Mouse (Mus musculus) neural tube, embryonic 13.5 days (tissue): ENCODE results near the gene Cyp2w1. TPM values are rescaled to one million over a fixed set of nuclear protein-coding genes. Genes with fewer than 3 reads are reported as not detected.

Experiments
- ATAC-seq: fragments of 200-750 bp; cut with Nextera tagmentation; 2 replicates; pipeline ENCODE4 v1.8.0; 2017; ENCODE audit warnings: low read depth, mild to moderate bottlenecking, moderate TSS enrichment, moderate library complexity
- H3K27ac ChIP-seq: fragments of 300-500 bp; sonication (generic); replicated peaks from 2 replicates; pipeline ENCODE4 v1.5.1; 2015; ENCODE audit warnings: moderate library complexity, mild to moderate bottlenecking, inconsistent platforms
- H3K27me3 ChIP-seq: fragments of 300-500 bp; sonication (generic); 2 replicates; pipeline ENCODE4 v1.6.1; 2015; ENCODE audit warnings: mild to moderate bottlenecking, inconsistent platforms
- H3K36me3 ChIP-seq: fragments of 300-500 bp; sonication (generic); 2 replicates; pipeline ENCODE4 v1.6.1; 2015; ENCODE audit warnings: mild to moderate bottlenecking, inconsistent platforms
- H3K4me1 ChIP-seq: fragments of 300-500 bp; sonication (generic); replicated peaks from 2 replicates; pipeline ENCODE4 v1.6.1; 2015; ENCODE audit warnings: inconsistent platforms
- H3K4me2 ChIP-seq: fragments of 300-500 bp; sonication (generic); 2 replicates; pipeline ENCODE4 v1.6.1; 2015; ENCODE audit warnings: inconsistent platforms, mild to moderate bottlenecking, moderate library complexity
- H3K4me3 ChIP-seq: fragments of 300-500 bp; sonication (generic); 2 replicates; pipeline ENCODE4 v1.5.1; 2015; ENCODE audit warnings: mild to moderate bottlenecking, inconsistent platforms
- H3K9ac ChIP-seq: fragments of 300-500 bp; sonication (generic); 2 replicates; pipeline ENCODE4 v1.6.1; 2015; ENCODE audit warnings: moderate library complexity, mild to moderate bottlenecking, inconsistent platforms
- H3K9me3 ChIP-seq: fragments of 300-500 bp; sonication (generic); 2 replicates; pipeline ENCODE4 v1.6.1; 2016; ENCODE audit warnings: inconsistent platforms
- WGBS: fragments of 180-500 bp; shearing (Covaris S2); methylation state at CpG from one replicate; pipeline ENCODE4 v1.1.7; 2015; 5-methylcytosine and 5-hydroxymethylcytosine counted together
- polyA plus RNA-seq: library from polyadenylated mRNA; unstranded; fragments of >200 nt; fragmentation: Nextera tagmentation; extraction: Ambion mirVana; gene quantifications from 2 replicates; pipeline ENCODE4 v1.2.1, GENCODE M21; 2015

Cyp2w1 gene
- not detected in 2 replicates for polyA plus RNA-seq

DNA sequence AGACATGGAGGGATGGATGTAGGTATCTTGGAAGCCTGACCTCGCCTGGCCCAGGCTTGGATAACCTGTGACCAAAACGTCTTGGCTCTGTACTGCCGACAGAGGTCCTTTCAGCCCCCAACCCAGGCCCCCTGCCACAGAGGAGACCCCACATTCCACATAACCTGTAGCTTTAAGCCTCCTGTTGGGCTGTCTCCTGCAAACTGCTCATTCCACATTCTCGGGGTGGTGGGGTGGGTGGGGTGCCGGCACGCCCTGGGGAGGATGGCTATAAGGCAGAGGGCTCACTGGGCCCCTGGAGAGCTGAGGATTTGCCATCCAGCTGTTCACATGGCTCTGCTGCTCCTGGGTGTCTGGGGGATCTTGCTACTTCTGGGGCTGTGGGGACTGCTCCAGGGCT, at the start of gene Cyp2w1:
Cyp2w1 (plus strand) TSS at position 301 of the 400 bp plus-strand sequence.
- ATAC-seq: no peak
- H3K9me3 ChIP-seq: no peaks in the 10 kb centered on the region
- WGBS: 61% methylated on average over 6 of the region's 6 CpGs
- no peak within 1 kb of the TSS for H3K27ac ChIP-seq
- no peak within 1 kb of the TSS for H3K4me3 ChIP-seq
- H3K9ac ChIP-seq: peak within 1 kb of the TSS; percentile 26; the same call in 1 of the 2 replicates
- no peak within 1 kb of the TSS for H3K4me2 ChIP-seq
- H3K27me3 ChIP-seq: peaks cover 6% of the 10 kb centered on the region
- H3K4me1 ChIP-seq: peaks cover 14% of the 10 kb centered on the region
- no peaks in the 10 kb centered on the region for H3K36me3 ChIP-seq

GRCm38 (mm10) chr5:139303646-139304061, 48.8 kb upstream of the Cyp2w1 start:
- 85% methylated on average over 9 of the region's 9 CpGs for WGBS
- H3K36me3 ChIP-seq: no peaks in the 10 kb centered on the region
- no peaks in the 10 kb centered on the region for H3K27me3 ChIP-seq
- H3K27ac ChIP-seq: no peak overlapping the region
- H3K4me2 ChIP-seq: no peak overlapping the region
- H3K9me3 ChIP-seq: no peaks in the 10 kb centered on the region
- H3K9ac ChIP-seq: no peak overlapping the region
- no peak for ATAC-seq
- H3K4me3 ChIP-seq: no peak overlapping the region
- H3K4me1 ChIP-seq: no peaks in the 10 kb centered on the region

- Histone ChIP-seq H3K4me3 (no peak overlapping the region), H3K9me3 (no peaks in the 10 kb centered on the region), H3K27me3 (no peaks in the 10 kb centered on the region), H3K4me1 (no peaks in the 10 kb centered on the region), H3K36me3 (no peaks in the 10 kb centered on the region), H3K9ac (no peak overlapping the region), H3K4me2 (no peak overlapping the region), H3K27ac (no peak overlapping the region)
- 88% methylated on average over 3 of the region's 3 CpGs for WGBS
- ATAC-seq: no peak
These were observed 42.5 kb upstream of the Cyp2w1 start for GRCm38 (mm10) chr5:139309946-139310345.

DNA sequence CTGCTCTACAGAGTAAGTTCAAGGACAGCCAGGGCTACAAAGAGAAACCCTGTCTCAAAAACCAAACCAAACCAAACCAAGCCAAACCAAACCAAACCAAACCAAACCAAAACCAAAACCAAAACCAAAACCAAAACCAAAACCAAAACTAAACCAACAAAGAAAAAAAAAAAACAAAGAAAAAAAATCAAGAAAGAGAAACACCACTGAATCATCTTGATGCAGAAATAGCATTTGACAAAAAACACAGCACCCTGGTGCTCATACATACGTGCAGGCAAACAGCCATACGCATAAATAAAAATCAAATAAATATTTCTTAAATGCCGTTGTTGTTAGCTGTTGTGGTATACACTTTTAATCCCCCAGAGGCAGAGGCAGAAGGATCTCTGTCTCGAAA, 41.9 kb upstream of the Cyp2w1 start:
- no peak overlapping the region for H3K4me2 ChIP-seq
- no peaks in the 10 kb centered on the region for H3K27me3 ChIP-seq
- 85% methylated on average over 4 of the region's 4 CpGs for WGBS
- no peaks in the 10 kb centered on the region for H3K9me3 ChIP-seq
- ATAC-seq: no peak
- H3K36me3 ChIP-seq: no peaks in the 10 kb centered on the region
- H3K4me3 ChIP-seq: no peak overlapping the region
- no peak overlapping the region for H3K27ac ChIP-seq
- H3K4me1 ChIP-seq: no peaks in the 10 kb centered on the region
- no peak overlapping the region for H3K9ac ChIP-seq

DNA sequence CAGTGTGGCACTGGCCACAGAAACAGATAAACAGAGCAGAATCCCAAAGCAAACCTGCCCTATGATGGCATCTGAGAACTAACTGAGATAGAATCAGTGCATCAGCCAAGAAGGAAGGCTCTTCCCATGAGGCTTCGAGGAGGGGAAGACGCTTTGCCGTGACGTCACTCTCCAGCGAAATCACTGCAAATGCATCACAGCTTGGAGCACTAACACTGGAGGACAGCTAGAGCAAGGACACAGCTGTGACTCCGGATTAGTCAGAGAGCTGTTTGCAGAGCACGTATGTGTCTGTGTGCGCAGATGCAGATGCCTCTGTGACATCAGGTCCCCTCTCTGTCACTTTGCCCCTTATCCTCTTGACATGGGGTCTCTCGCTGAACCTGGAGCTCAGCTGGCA, 40.6 kb upstream of the Cyp2w1 start:
- no peaks in the 10 kb centered on the region for H3K27me3 ChIP-seq
- no peaks in the 10 kb centered on the region for H3K9me3 ChIP-seq
- H3K4me3 ChIP-seq: no peak overlapping the region
- WGBS: 88% methylated on average over 9 of the region's 9 CpGs
- no peak overlapping the region for H3K9ac ChIP-seq
- H3K27ac ChIP-seq: no peak overlapping the region
- H3K4me2 ChIP-seq: no peak overlapping the region
- no peaks in the 10 kb centered on the region for H3K4me1 ChIP-seq
- ATAC-seq: no peak
- no peaks in the 10 kb centered on the region for H3K36me3 ChIP-seq

GRCm38 (mm10) chr5:139313536-139313935, 38.9 kb upstream of the Cyp2w1 start:
- no peak overlapping the region for H3K27ac ChIP-seq
- no peaks in the 10 kb centered on the region for H3K27me3 ChIP-seq
- no peak overlapping the region for H3K4me3 ChIP-seq
- no peak overlapping the region for H3K9ac ChIP-seq
- H3K4me2 ChIP-seq: no peak overlapping the region
- H3K36me3 ChIP-seq: no peaks in the 10 kb centered on the region
- 80% methylated on average over 9 of the region's 9 CpGs for WGBS
- no peaks in the 10 kb centered on the region for H3K9me3 ChIP-seq
- no peaks in the 10 kb centered on the region for H3K4me1 ChIP-seq
- ATAC-seq: no peak

- H3K27me3 ChIP-seq: no peaks in the 10 kb centered on the region
- ATAC-seq: no peak
These were observed 37.3 kb upstream of the Cyp2w1 start for GRCm38 (mm10) chr5:139314941-139315642.

GRCm38 (mm10) chr5:139316982-139317675, 35.3 kb upstream of the Cyp2w1 start:
- H3K36me3 ChIP-seq: no peaks in the 10 kb centered on the region
- no peak overlapping the region for H3K4me3 ChIP-seq
- H3K4me2 ChIP-seq: no peak overlapping the region
- ATAC-seq: no peak
- no peaks in the 10 kb centered on the region for H3K4me1 ChIP-seq
- H3K27me3 ChIP-seq: no peaks in the 10 kb centered on the region
- no peaks in the 10 kb centered on the region for H3K9me3 ChIP-seq
- 82% methylated on average over 6 of the region's 6 CpGs for WGBS
- H3K27ac ChIP-seq: no peak overlapping the region
- no peak overlapping the region for H3K9ac ChIP-seq

More at GRCm38 (mm10) chr5:139314941-139315642, 37.3 kb upstream of the Cyp2w1 start:
- no peaks in the 10 kb centered on the region for H3K36me3 ChIP-seq
- no peak overlapping the region for H3K4me2 ChIP-seq
- H3K9ac ChIP-seq: no peak overlapping the region
- no peak overlapping the region for H3K27ac ChIP-seq
- no peaks in the 10 kb centered on the region for H3K9me3 ChIP-seq
- H3K4me3 ChIP-seq: no peak overlapping the region
- 83% methylated on average over 12 of the region's 12 CpGs for WGBS
- no peaks in the 10 kb centered on the region for H3K4me1 ChIP-seq

DNA sequence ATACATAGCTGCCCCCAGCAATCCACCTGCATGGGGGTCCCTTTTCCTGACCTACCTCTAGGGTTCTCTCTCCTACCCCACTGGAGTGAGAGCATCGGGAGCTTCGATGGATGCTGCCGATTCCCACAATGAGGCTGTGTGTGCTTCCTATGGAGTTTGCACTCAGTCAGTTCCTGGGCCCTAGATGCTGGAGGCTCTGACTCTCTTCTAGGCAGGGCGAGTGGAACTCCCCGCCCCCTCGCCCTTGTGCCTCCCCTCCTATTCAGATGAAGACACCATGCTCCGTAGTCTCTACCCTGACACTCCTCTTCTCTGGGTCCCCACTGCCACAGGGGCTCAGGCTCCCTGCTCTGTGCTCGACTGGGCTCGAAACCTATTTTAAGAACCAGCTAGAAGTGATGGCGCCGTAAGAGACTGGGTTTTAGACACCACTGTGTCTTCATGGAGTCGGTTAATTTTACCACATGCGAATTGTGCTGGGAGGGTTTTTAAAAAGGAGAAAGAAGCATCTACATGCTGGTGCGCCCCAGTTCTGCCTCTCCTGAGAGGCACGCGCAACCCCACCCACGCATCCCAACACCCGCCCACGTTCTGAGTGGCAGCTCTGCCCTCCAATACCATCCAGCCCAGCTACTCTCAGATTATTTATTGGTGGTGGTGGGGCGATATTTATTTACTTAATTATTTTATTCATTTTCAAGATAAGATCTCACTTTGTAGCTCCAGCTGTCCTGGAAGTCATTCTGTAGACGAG, 34.5 kb upstream of the Cyp2w1 start:
- Histone ChIP-seq H3K4me1 (0 out of 2 replicates have a peak, but pooled peaks cover 3% of the 10 kb centered on the region), H3K27me3 (no peaks in the 10 kb centered on the region; the same call in 1 of the 2 replicates), H3K9ac (no peak overlapping the region), H3K9me3 (no peaks in the 10 kb centered on the region), H3K36me3 (no peaks in the 10 kb centered on the region), H3K27ac (no peak overlapping the region), H3K4me2 (no peak overlapping the region), H3K4me3 (no peak overlapping the region)
- 66% methylated on average over 21 of the region's 21 CpGs for WGBS
- no peak for ATAC-seq

DNA sequence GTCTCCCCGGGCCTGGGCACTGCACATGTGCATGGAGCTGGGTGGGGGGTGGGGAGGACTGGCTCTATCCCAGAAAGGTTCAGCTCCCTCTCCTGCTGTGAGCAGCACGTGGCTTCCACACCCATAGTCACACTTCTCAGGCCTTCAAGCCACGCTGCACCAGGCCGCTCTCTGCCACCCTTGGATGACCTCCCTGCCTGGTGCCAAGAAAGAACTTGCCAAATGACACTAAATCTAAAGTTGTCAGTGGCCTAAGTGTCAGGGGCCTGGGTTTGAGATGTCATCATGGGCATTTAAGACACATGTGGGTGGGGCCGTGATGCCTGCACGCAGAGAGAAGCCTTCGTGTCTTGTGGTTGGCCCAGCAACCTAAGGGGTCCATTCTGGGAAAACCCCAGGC, 32.0 kb upstream of the Cyp2w1 start:
- WGBS: 74% methylated on average over 7 of the region's 7 CpGs
- Histone ChIP-seq H3K4me3 (no peak overlapping the region), H3K9ac (no peak overlapping the region), H3K4me1 (peaks cover 22% of the 10 kb centered on the region), H3K9me3 (no peaks in the 10 kb centered on the region), H3K4me2 (no peak overlapping the region), H3K36me3 (no peaks in the 10 kb centered on the region), H3K27ac (no peak overlapping the region), H3K27me3 (peaks cover 23% of the 10 kb centered on the region)
- ATAC-seq: no peak

DNA sequence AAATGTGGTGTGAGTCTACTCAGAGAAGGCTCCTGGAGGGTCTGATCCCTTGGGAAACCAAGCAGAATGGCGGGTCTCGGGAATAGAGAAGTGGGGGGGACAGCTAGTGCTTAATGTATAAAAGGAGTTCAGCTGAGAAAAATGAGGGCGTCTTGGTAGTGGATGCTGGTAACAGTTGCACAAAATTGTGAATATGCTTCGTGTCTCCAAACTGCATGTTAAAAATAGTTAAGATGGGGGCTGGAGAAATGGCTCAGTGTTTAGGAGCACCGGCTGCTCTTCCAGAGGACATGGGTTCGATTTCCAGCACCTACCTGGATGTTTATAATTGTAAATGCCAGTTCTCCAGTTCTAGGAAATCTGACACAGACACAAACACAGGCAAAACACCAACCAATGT, 31.1 kb upstream of the Cyp2w1 start:
- Histone ChIP-seq H3K4me1 (peaks cover 24% of the 10 kb centered on the region), H3K27ac (no peak overlapping the region), H3K36me3 (no peaks in the 10 kb centered on the region), H3K27me3 (peaks cover 32% of the 10 kb centered on the region), H3K4me2 (no peak overlapping the region), H3K9ac (no peak overlapping the region), H3K9me3 (no peaks in the 10 kb centered on the region), H3K4me3 (no peak overlapping the region)
- 83% methylated on average over 6 of the region's 6 CpGs for WGBS
- ATAC-seq: no peak
